Mouse (Mus musculus) cortical plate, adult 2 months (tissue): Measurements from ENCODE around the gene Kcne3.

Source experiments
- CTCF ChIP-seq: fragments of 200-500 bp; IDR thresholded peaks from 2 replicates; pipeline ENCODE4 v1.5.1; 2011; ENCODE audit warnings: mild to moderate bottlenecking, control low read depth, low read length; ENCODE audit not compliant: insufficient read depth; ENCODE audit errors: extremely low read depth
- POLR2A ChIP-seq: fragments of 200-500 bp; IDR thresholded peaks from 2 replicates; pipeline ENCODE4 v1.6.1; 2011; ENCODE audit warnings: mild to moderate bottlenecking, low read length, control low read depth; ENCODE audit not compliant: insufficient read depth; ENCODE audit errors: extremely low read depth

- TF ChIP-seq POLR2A, result no peak
- TF ChIP-seq CTCF, result no peak
Measured at GRCm38 (mm10) chr7:100130592-100130991, 45.7 kb upstream of the Kcne3 start.
